Mouse (Mus musculus) T-helper 2 cell (primary cell): ENCODE data around the gene Slc37a3.

ENCODE experiments used
- in situ Hi-C: fragments of 300-600 bp; cut with MboI, MseI; formaldehyde crosslinking; loops from one replicate; pipeline ENCODE4 v1.15.1; 2025; ENCODE audit warnings: high pct_unique_total_duplicates

Slc37a3 gene

GRCm38 (mm10) chr6:39319061-39319761 lies 58.3 kb downstream of the Slc37a3 start:
- in situ Hi-C loops: no loop called here

DNA sequence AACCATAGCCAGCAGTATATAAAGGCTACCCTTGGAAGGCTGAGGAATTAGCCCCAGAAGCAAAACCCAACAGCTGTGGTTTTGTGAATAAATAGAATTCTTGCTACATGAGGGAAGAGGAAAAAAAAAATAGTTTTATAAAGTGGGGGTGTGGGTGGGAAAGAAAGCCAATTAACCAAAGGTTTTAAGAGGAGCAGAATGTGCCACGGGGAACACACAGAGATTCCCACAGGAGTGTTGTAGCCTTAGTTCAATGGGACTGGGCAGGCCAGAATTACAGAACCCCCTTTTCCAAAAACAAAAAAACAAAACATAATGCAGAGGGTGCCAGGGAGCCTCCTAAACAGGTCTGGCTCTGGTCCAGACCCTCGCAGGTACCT lies 58.9 kb downstream of the Slc37a3 start:
- in situ Hi-C loops: no loop called here

DNA sequence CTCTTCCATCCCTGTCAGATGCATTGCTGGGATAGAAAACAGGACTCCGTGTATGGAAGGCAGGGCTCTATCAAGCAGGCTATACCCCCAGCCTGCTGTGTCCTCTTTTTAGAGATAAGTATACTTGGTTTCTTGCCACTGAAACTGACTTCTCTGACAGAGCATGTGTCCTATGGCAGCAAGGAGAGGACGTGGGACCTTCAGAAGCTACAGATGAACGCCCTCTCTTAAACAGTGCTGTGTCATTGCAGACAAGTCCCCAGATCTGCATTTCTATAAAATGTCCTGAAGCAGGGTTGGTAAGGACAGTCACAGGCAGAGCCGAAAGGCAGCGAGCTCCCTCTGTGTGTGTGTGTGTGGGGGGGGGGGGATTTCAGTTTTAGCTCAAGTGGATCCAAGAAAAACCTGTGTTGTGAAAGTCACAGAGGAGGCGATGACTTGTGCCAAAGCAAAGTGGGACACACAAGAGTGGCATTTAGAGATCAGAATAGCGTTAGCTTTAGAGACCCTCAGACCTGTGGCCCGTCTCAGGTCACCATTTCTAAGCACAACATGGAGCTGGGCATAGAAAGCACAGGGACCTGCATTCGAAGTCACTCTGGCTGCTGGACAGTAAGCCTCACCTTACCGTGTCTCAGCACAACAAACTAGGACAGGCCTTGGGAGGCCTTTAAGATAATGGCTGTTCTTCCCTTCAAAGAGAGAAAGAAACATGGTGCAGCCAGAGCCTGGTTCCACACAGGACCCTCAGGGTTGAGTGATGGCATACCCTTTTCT lies 59.4 kb downstream of the Slc37a3 start:
- in situ Hi-C loops: no loop called here

DNA sequence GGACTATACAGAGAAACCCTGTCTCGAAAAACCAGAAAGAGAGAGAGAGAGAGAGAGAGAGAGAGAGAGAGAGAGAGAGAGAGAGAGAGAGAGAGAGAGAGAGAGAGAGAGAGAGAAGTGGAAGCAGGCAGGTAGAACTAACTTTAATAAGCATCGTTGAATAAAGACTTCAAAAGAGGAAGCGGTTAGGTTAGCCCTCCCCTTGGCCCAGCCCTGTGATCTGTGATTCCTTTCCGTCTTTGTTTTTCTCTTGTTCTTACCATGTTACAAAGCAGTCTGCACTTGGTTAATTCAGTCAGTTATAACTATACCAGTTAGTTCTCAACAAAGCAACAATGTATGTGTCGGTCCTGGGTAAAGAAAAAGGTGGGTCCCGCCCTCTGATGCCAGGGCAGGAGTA lies 61.4 kb downstream of the Slc37a3 start:
- in situ Hi-C loops: no loop called here

GRCm38 (mm10) chr6:39314461-39314860 lies 63.0 kb downstream of the Slc37a3 start:
- in situ Hi-C loops: no loop called here

- in situ Hi-C loops: no loop called here
Observed at GRCm38 (mm10) chr6:39311786-39312185, 65.7 kb downstream of the Slc37a3 start.

GRCm38 (mm10) chr6:39304371-39304874 lies 73.1 kb downstream of the Slc37a3 start:
- in situ Hi-C loops: no loop called here

DNA sequence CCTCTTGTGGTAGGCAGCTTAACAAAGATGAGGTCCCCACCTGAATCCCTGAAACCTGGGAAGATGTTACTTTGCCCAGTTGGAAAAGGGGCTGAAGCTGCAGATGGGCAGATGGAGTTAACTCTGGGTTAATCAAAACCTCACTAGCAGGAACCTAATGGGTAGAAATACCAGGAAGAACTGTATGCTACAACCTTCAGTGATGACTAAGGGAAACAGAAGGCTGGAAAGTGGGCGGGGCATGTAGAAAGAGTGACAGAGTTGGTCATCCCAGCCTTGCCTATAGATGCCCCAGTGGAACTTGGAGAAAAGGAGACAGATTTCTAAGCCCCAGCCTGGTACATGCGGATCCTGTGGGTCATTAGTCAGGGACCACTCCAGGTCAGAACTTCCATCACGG lies 76.0 kb downstream of the Slc37a3 start:
- in situ Hi-C loops: no loop called here

GRCm38 (mm10) chr6:39297079-39297478 lies 80.4 kb downstream of the Slc37a3 start:
- in situ Hi-C loops: no loop called here

GRCm38 (mm10) chr6:39296474-39296873 lies 81.0 kb downstream of the Slc37a3 start:
- in situ Hi-C loops: no loop called here

GRCm38 (mm10) chr6:39295727-39296411 lies 81.6 kb downstream of the Slc37a3 start:
- in situ Hi-C loops: no loop called here

GRCm38 (mm10) chr6:39289721-39290120 lies 87.8 kb downstream of the Slc37a3 start:
- in situ Hi-C loops: no loop called here

- in situ Hi-C loops: no loop called here
Observed at GRCm38 (mm10) chr6:39287782-39288181, 89.7 kb downstream of the Slc37a3 start.

- in situ Hi-C loops: no loop called here
Observed at GRCm38 (mm10) chr6:39286732-39287083, 90.8 kb downstream of the Slc37a3 start.

- in situ Hi-C loops: no loop called here
Observed at GRCm38 (mm10) chr6:39286053-39286731, 91.3 kb downstream of the Slc37a3 start.

GRCm38 (mm10) chr6:39284836-39285235 lies 92.6 kb downstream of the Slc37a3 start:
- in situ Hi-C loops: no loop called here
